27 mouse cellular contexts compared by ENCODE assay signal in genomic region chr1:91498579-91498978, GRCm38 (mm10).
"Had no signal": no experiment of that assay in that cellular context is flagged by ENCODE, and none has a peak within 500 bp of the region (broad histone marks: within the 10 kb centered on the region; RNA-seq: fewer than 3 reads in every experiment).

No protein-coding gene starts in this region.

- H3K4me3 ChIP-seq: limb, embryonic 10.5 days; limb, embryonic 12.5 days; limb, embryonic 13.5 days; limb, embryonic 15.5 days; liver, embryonic 12.5 days; liver, embryonic 13.5 days; liver, embryonic 15.5 days; lung, embryonic 15.5 days; megakaryocyte, embryonic 14.5 days; midbrain, embryonic 10.5 days; midbrain, embryonic 12.5 days; midbrain, embryonic 13.5 days; midbrain, embryonic 15.5 days; myocyte had no signal

- DNase-seq: left cerebral cortex, postnatal 4 days; liver; liver, embryonic 13.5 days; liver, postnatal 0 days; lung, adult 18-20 months; lung, adult 2 months; lung, embryonic 14.5 days; lung, postnatal 10 days; lung, postnatal 14 days; lung, postnatal 36 days; lung, postnatal 4 days; midbrain, embryonic 14.5 days had no signal

- H3K27ac ChIP-seq: limb, embryonic 10.5 days; limb, embryonic 12.5 days; limb, embryonic 13.5 days; limb, embryonic 15.5 days; liver, embryonic 12.5 days; liver, embryonic 13.5 days; liver, embryonic 14.5 days; liver, embryonic 15.5 days; lung, embryonic 15.5 days; macrophage; midbrain, embryonic 10.5 days; midbrain, embryonic 12.5 days; midbrain, embryonic 13.5 days; midbrain, embryonic 15.5 days had no signal

- H3K27me3 ChIP-seq: limb, embryonic 12.5 days; limb, embryonic 15.5 days; liver, embryonic 13.5 days; liver, embryonic 15.5 days; lung, embryonic 15.5 days; midbrain, embryonic 15.5 days had no signal

- H3K9me3 ChIP-seq: limb, embryonic 10.5 days; limb, embryonic 12.5 days; limb, embryonic 13.5 days; limb, embryonic 15.5 days; liver, embryonic 12.5 days; liver, embryonic 13.5 days; liver, embryonic 15.5 days; lung, embryonic 15.5 days; megakaryocyte, embryonic 14.5 days; midbrain, embryonic 10.5 days; midbrain, embryonic 12.5 days; midbrain, embryonic 13.5 days; midbrain, embryonic 15.5 days had no signal
